Mouse (Mus musculus): Measurements from ENCODE around the gene Reg4.

- TF ChIP-seq TAL1 (IDR thresholded peaks at IDR 0.05; ENCODE audit: low read length): no peak
- TF ChIP-seq GATA1 (IDR thresholded peaks at IDR 0.05; ENCODE audit: low read length): no peak
Measured at GRCm38 (mm10) chr3:98280933-98281678, 59.1 kb downstream of the Reg4 start.

Measured in erythroblast, embryonic 14.5 days (primary cell).